Mouse (Mus musculus) liver, postnatal 0 days (tissue): ENCODE results near the gene Wdr13.

Experiments used
- CTCF ChIP-seq: sonication (generic); IDR thresholded peaks from 2 replicates; pipeline ENCODE4 v1.5.1; 2016; ENCODE audit warnings: antibody characterized with exemption, low read depth
- EP300 ChIP-seq: IDR thresholded peaks from 2 replicates; pipeline ENCODE4 v1.6.1; 2016; ENCODE audit warnings: antibody characterized with exemption, low read depth, mild to moderate bottlenecking

- TF ChIP-seq CTCF (no peak), EP300 (no peak)
Measured at GRCm38 (mm10) chrX:8089746-8090145, 42.9 kb downstream of the Wdr13 start.
